Mouse (Mus musculus): ENCODE measurements around the gene Sytl4. TPM values are rescaled to one million over a fixed set of nuclear protein-coding genes. Genes with fewer than 3 reads are reported as not detected.

Gene Sytl4
- 0.47 and 0.77 TPM in 2 replicates for polyA plus RNA-seq (2012; rRNA removed)

DNA sequence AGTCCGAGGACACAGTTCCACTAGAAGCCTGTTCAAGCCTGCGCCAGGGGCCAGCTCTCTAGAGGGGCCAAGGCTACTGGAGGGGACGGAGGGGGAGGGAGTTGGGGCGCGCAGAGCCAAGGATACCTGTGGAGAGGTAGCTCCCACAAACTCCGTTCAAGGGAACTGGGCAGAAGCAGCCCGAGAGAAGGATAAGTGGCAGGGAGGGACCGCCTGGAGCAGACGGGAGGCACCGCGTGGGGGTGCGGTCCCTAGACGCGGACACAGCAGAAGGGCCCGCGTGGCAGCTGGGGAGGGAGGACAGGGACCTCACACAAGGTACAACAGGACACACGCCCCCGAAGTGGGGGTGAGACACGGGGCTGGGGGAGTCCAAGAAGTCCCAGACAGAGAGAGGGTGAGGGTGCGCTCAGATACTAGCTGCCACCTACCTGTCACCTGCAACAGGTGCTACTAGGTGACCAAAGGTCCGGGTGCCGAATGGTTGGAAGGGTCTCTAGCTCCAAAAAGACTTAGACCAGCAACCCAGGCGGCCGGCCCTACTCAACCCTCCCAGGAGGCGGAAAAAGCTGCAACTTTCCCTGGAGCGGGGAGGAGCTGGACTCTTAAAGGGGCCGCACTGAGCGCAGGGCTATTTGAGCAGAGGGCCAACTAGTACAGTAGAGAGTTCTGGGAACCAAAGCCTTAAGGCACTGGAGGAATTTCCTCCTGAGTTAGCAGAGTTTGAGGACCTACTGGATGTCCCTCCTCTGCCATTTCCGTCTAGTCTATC is at the start of gene Sytl4:
TSS of gene Sytl4 (minus strand) at position 582 of the 772 bp plus-strand sequence.
- peak; percentile 23 for DNase-seq (ENCODE audit: low read depth)
- no peak for TF ChIP-seq CTCF (IDR thresholded peaks at IDR 0.05; ENCODE audit: borderline replicate concordance, extremely low read depth, insufficient read depth, insufficient read length)
- TF ChIP-seq POLR2A (IDR thresholded peaks at IDR 0.05; ENCODE audit: borderline replicate concordance, extremely low read depth, insufficient read depth, insufficient read length, poor library complexity, severe bottlenecking), result no peak

DNA sequence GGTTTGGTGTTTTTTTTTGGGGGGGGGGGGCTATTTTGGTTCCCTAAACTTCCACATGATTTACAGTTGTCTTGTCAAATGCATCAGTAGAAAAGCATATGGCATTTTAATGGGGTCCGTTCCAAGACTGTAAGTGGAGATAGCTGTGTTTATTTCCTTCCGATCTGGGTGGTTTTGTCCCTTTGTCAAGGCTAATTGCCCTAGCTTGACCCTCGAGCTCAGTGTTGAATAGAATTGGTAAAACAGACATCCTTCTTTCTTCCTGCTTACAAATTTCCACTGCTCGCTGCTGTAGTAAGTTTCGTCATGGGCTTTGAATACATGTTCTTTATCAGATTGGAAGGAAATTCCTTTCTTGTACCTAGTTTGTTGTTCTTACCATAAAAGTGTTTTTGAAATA is 39.1 kb upstream of the Sytl4 start:
- DNase-seq (ENCODE audit: low read depth), result no peak
- TF ChIP-seq POLR2A (IDR thresholded peaks at IDR 0.05; ENCODE audit: borderline replicate concordance, extremely low read depth, insufficient read depth, insufficient read length, poor library complexity, severe bottlenecking), result no peak
- TF ChIP-seq CTCF (IDR thresholded peaks at IDR 0.05; ENCODE audit: borderline replicate concordance, extremely low read depth, insufficient read depth, insufficient read length), result no peak

DNA sequence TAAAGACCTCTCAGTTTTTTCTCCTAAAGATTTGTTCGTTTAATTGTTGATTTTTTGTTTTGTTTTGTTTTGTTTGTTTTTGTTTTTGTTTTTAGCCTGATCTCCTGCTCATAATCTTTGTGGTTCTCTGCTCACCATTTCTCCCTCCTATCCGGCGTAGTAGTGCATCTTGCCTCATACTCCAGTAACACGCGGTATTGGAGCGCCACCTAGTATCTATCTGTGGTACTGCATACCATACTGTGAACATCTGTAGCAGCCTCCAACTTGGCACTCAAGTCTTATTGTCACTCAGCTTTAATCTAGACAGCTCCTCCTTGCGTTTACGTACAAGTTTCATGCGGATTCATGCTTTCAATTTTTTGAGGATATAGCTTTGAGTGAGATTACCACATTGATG is 37.4 kb upstream of the Sytl4 start:
- peak; percentile 85 for DNase-seq (ENCODE audit: low read depth)
- TF ChIP-seq CTCF (IDR thresholded peaks at IDR 0.05; ENCODE audit: borderline replicate concordance, extremely low read depth, insufficient read depth, insufficient read length) (peak; percentile 75; the same call in 1 of the 2 replicates), POLR2A (IDR thresholded peaks at IDR 0.05; ENCODE audit: borderline replicate concordance, extremely low read depth, insufficient read depth, insufficient read length, poor library complexity, severe bottlenecking) (no peak)

DNA sequence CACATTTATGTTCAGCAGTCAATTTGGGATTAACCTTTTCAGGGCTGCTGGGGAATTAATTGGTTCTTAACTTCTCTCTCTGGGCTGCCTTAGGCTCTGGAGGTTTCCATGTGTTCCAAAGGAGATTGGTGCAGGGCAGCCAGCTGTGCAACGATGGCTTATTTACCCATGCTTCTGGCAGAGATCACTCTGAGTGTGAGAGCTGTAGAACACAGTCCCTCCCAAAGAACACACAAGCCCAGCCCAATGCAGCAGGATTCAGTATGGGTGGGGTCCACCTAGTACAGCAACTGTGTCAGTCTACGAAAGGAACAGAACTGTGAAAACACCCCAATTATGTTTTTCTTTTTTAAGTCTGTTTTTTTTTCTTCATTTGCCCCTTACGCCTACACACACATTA is 14.3 kb upstream of the Sytl4 start:
- peak; percentile 13 for DNase-seq (ENCODE audit: low read depth)
- no peak for TF ChIP-seq CTCF (IDR thresholded peaks at IDR 0.05; ENCODE audit: borderline replicate concordance, extremely low read depth, insufficient read depth, insufficient read length)
- TF ChIP-seq POLR2A (IDR thresholded peaks at IDR 0.05; ENCODE audit: borderline replicate concordance, extremely low read depth, insufficient read depth, insufficient read length, poor library complexity, severe bottlenecking), result no peak

DNA sequence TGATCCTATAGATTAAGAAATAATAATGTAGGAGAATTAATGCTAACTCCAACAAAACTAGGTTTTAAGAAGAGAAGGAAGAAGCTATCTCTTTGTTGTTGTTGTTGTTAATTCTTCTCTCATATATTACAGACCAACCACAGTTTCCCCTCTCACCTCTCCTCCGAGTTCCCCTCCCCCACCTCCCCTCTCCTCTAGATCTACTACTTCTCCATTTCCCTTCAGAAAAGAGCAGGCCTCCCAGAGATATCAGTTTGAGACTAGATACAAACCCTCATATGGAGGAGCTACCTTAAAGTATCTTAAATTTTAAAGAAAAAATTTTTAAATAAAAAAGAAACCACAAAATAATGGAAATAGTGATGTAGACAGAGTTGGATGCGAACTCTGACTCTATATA is 17.0 kb downstream of the Sytl4 start:
- no peak for DNase-seq (ENCODE audit: low read depth)
- TF ChIP-seq CTCF (IDR thresholded peaks at IDR 0.05; ENCODE audit: borderline replicate concordance, extremely low read depth, insufficient read depth, insufficient read length) (no peak), POLR2A (IDR thresholded peaks at IDR 0.05; ENCODE audit: borderline replicate concordance, extremely low read depth, insufficient read depth, insufficient read length, poor library complexity, severe bottlenecking) (no peak)

DNA sequence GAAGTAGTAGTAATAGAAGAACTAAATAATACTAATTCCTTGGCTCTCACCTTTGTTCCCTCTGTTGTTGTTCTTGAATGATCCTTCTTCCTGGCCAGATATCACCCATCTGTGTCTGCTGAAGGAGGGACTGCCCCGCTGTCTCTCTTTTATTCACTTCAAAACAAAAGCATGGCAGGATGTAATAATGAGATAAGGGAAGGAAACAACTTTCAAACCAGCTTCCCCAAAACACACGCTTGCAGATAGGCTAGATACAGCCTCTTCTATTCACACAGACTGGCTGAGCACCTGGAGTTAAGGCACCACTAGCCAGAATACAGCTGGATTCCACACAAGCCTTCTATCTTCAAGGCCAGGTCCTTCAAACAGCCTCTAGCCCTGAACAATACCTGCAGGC is 21.0 kb downstream of the Sytl4 start:
- TF ChIP-seq CTCF (IDR thresholded peaks at IDR 0.05; ENCODE audit: borderline replicate concordance, extremely low read depth, insufficient read depth, insufficient read length), result no peak
- TF ChIP-seq POLR2A (IDR thresholded peaks at IDR 0.05; ENCODE audit: borderline replicate concordance, extremely low read depth, insufficient read depth, insufficient read length, poor library complexity, severe bottlenecking), result no peak
- DNase-seq (ENCODE audit: low read depth), result no peak

DNA sequence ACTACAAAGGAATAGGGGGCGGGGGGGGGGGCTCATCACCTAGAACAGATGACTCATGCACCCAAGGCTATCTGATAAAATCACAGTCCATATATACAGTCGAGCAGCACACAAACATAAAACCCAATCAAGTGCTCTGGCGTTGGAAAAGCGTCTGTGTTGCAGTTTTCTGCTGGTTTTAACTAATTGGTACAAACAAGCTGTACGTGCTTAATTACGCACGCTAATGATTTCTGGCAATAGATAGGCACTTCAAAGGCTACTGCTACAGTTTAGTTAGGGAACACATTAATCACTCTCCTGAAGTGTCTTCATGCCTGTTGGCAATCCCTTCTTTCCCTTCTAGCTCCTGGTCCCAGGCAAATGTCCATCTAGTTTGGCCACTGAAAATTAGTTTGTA is 27.0 kb downstream of the Sytl4 start:
- TF ChIP-seq POLR2A (IDR thresholded peaks at IDR 0.05; ENCODE audit: borderline replicate concordance, extremely low read depth, insufficient read depth, insufficient read length, poor library complexity, severe bottlenecking) (no peak), CTCF (IDR thresholded peaks at IDR 0.05; ENCODE audit: borderline replicate concordance, extremely low read depth, insufficient read depth, insufficient read length) (no peak)
- peak; percentile 77 for DNase-seq (ENCODE audit: low read depth)

DNA sequence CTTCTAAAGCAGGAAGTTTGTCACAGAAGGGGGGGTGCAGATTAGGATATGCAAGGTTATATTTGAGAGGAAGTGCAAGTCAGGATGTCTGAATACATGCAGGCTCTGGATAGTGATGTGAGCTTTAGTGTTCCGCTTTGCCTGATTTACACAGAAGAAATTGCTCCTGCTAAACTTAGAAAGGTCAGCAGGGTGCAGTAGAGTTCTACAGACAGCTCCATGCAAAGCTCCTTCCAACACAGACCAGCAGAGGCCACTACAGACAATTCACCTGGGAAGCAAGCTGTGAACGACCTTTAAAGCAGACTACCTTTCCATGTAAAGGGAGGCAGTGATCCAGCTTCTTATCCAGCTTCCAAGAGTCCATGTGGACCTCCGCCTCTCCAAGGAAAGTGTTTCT is 34.2 kb downstream of the Sytl4 start:
- DNase-seq (ENCODE audit: low read depth), result peak; percentile 81
- TF ChIP-seq POLR2A (IDR thresholded peaks at IDR 0.05; ENCODE audit: borderline replicate concordance, extremely low read depth, insufficient read depth, insufficient read length, poor library complexity, severe bottlenecking), result no peak
- peak; percentile 73; the same call in 1 of the 2 replicates for TF ChIP-seq CTCF (IDR thresholded peaks at IDR 0.05; ENCODE audit: borderline replicate concordance, extremely low read depth, insufficient read depth, insufficient read length)

DNA sequence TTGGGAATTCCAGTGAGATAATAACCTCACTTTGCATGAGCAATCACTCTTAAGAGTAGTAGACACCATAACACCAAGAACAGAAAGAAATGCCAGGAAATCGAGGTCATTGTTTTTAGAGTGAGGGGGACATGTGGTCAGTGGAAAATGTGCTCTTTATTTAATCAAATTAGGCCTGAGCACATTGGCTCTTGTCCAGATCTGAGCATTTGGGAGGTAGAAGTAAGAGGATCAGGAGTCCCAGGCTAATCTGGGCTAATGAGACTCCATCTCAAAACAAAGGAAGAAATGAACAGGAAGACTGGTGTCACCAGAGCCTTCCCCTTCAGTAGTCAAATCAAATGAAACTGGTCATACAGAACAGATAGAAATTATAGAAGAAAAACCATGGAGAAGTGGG is 42.1 kb downstream of the Sytl4 start:
- peak; percentile 26 for DNase-seq (ENCODE audit: low read depth)
- TF ChIP-seq CTCF (IDR thresholded peaks at IDR 0.05; ENCODE audit: borderline replicate concordance, extremely low read depth, insufficient read depth, insufficient read length) (no peak), POLR2A (IDR thresholded peaks at IDR 0.05; ENCODE audit: borderline replicate concordance, extremely low read depth, insufficient read depth, insufficient read length, poor library complexity, severe bottlenecking) (no peak)

DNA sequence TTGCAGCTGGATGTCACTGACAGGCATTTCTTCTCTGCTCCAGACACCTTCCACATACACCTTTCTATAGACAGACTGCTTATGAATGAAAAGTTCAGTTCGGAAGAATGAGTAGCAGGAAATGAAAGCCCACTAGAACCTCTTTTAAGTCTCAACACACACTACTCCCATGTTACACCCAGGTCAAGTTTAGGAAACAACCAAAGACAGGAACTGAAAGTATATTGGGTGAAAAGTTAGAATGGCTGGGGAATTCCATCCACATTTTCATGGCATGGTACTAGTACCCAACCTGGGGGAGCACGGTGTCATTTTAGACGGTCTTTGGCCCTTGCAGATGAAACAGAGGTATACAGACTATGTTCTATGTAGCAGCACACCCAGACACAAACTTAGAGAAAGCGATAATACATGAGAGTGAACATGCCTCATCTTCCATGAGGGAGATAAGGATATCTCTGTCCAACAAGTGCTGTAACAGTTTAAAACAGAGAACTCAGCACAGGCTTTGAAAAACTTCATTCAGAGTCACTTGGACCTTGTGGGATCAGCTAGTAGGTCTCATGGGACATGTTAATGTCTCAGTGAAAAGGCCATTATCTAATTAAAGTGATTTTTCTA is 44.9 kb downstream of the Sytl4 start:
- DNase-seq (ENCODE audit: low read depth), result no peak
- TF ChIP-seq POLR2A (IDR thresholded peaks at IDR 0.05; ENCODE audit: borderline replicate concordance, extremely low read depth, insufficient read depth, insufficient read length, poor library complexity, severe bottlenecking), result no peak
- no peak for TF ChIP-seq CTCF (IDR thresholded peaks at IDR 0.05; ENCODE audit: borderline replicate concordance, extremely low read depth, insufficient read depth, insufficient read length)

DNA sequence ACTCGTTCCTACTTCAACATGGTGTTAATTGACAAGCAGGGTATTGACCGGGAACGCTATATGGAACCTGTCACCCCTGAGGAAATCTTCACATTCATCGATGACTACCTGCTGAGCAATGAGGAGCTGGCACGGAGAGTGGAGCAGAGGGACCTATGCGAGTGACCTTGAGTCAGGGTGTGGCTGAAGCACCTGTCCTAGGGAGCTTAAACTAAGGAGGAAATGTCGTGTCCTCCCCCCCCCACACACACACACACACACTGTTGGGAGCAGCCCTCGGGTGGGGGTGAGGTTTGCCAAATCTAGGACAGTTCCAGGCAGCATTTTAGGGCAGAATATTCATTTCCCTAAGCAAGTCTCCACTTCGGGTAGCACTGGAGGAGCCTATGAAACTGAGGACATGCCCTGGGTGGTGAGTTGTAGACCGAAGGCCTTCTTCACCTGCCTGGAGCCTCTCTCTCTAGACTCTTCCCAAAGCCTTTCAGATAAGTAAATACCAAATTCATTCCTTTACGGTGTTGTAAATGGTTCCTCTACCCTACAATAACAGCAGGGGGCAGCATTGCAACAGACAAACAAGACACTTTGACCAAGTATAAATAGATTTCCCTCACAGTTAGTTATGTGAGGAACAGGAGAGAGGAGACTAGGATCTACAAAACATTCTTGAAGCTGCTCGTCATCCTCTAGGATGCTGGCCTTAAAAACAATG is 50.2 kb downstream of the Sytl4 start:
- no peak for TF ChIP-seq CTCF (IDR thresholded peaks at IDR 0.05; ENCODE audit: borderline replicate concordance, extremely low read depth, insufficient read depth, insufficient read length)
- TF ChIP-seq POLR2A (IDR thresholded peaks at IDR 0.05; ENCODE audit: borderline replicate concordance, extremely low read depth, insufficient read depth, insufficient read length, poor library complexity, severe bottlenecking), result no peak
- peak; percentile 81 for DNase-seq (ENCODE audit: low read depth)

Measured in brain, embryonic 14.5 days (tissue).